Mouse (Mus musculus) kidney, postnatal 4 days (tissue): Measurements from ENCODE around the gene Ank2.
"Not testable (repeated sequence)": the region's sequence is repeated elsewhere in the genome, so short reads cannot be mapped to it uniquely, and the experiment has no call there.

Experiments used
- DNase-seq, 2 experiments: peaks; one replicate each; pipeline ENCODE4 v3.0.0; 2021; ENCODE audit warnings: mixed read lengths in 2 of 2

Ank2 gene

GRCm38 (mm10) chr3:127350602-127351362 is 148.4 kb downstream of the Ank2 start:
- no peak for DNase-seq

- DNase-seq = no peak
These were observed 150.2 kb downstream of the Ank2 start for GRCm38 (mm10) chr3:127348926-127349325.

GRCm38 (mm10) chr3:127345860-127346459 is 153.2 kb downstream of the Ank2 start:
- DNase-seq = no peak

- DNase-seq = no peak
These were observed 157.8 kb downstream of the Ank2 start for GRCm38 (mm10) chr3:127341300-127341699.

- no peak for DNase-seq
These were observed 164.3 kb downstream of the Ank2 start for GRCm38 (mm10) chr3:127334876-127335275.

GRCm38 (mm10) chr3:127331562-127331961 is 167.6 kb downstream of the Ank2 start:
- no peak for DNase-seq

GRCm38 (mm10) chr3:127326355-127326754 is 172.8 kb downstream of the Ank2 start:
- no peak for DNase-seq

- peak; percentile 3 to 18 for DNase-seq
These were observed 176.3 kb downstream of the Ank2 start for GRCm38 (mm10) chr3:127322870-127323269.

GRCm38 (mm10) chr3:127321645-127322044 is 177.5 kb downstream of the Ank2 start:
- DNase-seq = no peak

GRCm38 (mm10) chr3:127321031-127321430 is 178.1 kb downstream of the Ank2 start:
- not testable (repeated sequence) for DNase-seq

- no peak for DNase-seq
These were observed 178.8 kb downstream of the Ank2 start for GRCm38 (mm10) chr3:127320311-127320710.

GRCm38 (mm10) chr3:127317641-127318040 is 181.5 kb downstream of the Ank2 start:
- no peak for DNase-seq

GRCm38 (mm10) chr3:127316717-127317116 is 182.4 kb downstream of the Ank2 start:
- DNase-seq = no peak

- DNase-seq = no peak
These were observed 187.6 kb downstream of the Ank2 start for GRCm38 (mm10) chr3:127311521-127311920.

- DNase-seq = no peak
These were observed 189.1 kb downstream of the Ank2 start for GRCm38 (mm10) chr3:127310079-127310478.

- DNase-seq = no peak
These were observed 195.1 kb downstream of the Ank2 start for GRCm38 (mm10) chr3:127303957-127304553.

- DNase-seq = no peak
These were observed 196.1 kb downstream of the Ank2 start for GRCm38 (mm10) chr3:127303041-127303440.

GRCm38 (mm10) chr3:127300790-127301189 is 198.4 kb downstream of the Ank2 start:
- no peak for DNase-seq

GRCm38 (mm10) chr3:127295921-127296320 is 203.2 kb downstream of the Ank2 start:
- no peak for DNase-seq

GRCm38 (mm10) chr3:127294610-127295349 is 204.4 kb downstream of the Ank2 start:
- DNase-seq = no peak

- DNase-seq = no peak
These were observed 205.1 kb downstream of the Ank2 start for GRCm38 (mm10) chr3:127294079-127294478.

GRCm38 (mm10) chr3:127293479-127293874 is 205.7 kb downstream of the Ank2 start:
- no peak for DNase-seq

- DNase-seq = no peak
These were observed 206.2 kb downstream of the Ank2 start for GRCm38 (mm10) chr3:127292864-127293478.
